Mouse (Mus musculus) neural tube, embryonic 14.5 days (tissue): ENCODE measurements at regions not wholly inside any gene's neighbourhood (a gene's known extent, or its start where the extent isn't known, plus 50 kb on each side); places are given as distances from the start of the nearest gene placed in this dataset.

Experiments
- ATAC-seq: fragments of 200-750 bp; cut with Nextera tagmentation; 2 replicates; pipeline ENCODE4 v1.8.0; 2017; ENCODE audit warnings: low read depth, mild to moderate bottlenecking, moderate TSS enrichment, moderate library complexity
- H3K27ac ChIP-seq: fragments of 300-500 bp; sonication (generic); 2 replicates; pipeline ENCODE4 v1.5.1; 2014; ENCODE audit warnings: low read depth, mild to moderate bottlenecking, control low read depth, low read length, moderate library complexity, mixed read lengths
- H3K27me3 ChIP-seq: fragments of 300-500 bp; sonication (generic); 2 replicates; pipeline ENCODE4 v1.6.1; 2014; ENCODE audit warnings: low read length; ENCODE audit not compliant: control insufficient read depth, insufficient read depth
- H3K36me3 ChIP-seq: fragments of 300-500 bp; sonication (generic); 2 replicates; pipeline ENCODE4 v1.6.1; 2014; ENCODE audit warnings: low read length, mixed read lengths; ENCODE audit not compliant: control insufficient read depth, insufficient read depth
- H3K4me1 ChIP-seq: fragments of 300-500 bp; sonication (generic); 2 replicates; pipeline ENCODE4 v1.6.1; 2014; ENCODE audit warnings: low read length; ENCODE audit not compliant: control insufficient read depth, insufficient read depth
- H3K4me2 ChIP-seq: fragments of 300-500 bp; sonication (generic); 2 replicates; pipeline ENCODE4 v1.6.1; 2014; ENCODE audit warnings: mild to moderate bottlenecking, low read depth, low read length, control low read depth
- H3K4me3 ChIP-seq: fragments of 300-500 bp; sonication (generic); 2 replicates; pipeline ENCODE4 v1.5.1; 2014; ENCODE audit warnings: low read depth, low read length, control low read depth, mixed read lengths
- H3K9ac ChIP-seq: fragments of 300-500 bp; sonication (generic); replicated peaks from 2 replicates; pipeline ENCODE4 v1.6.1; 2014; ENCODE audit warnings: low read depth, mild to moderate bottlenecking, control low read depth, low read length, mixed read lengths
- H3K9me3 ChIP-seq: fragments of 300-500 bp; sonication (generic); 2 replicates; pipeline ENCODE4 v1.6.1; 2016; ENCODE audit warnings: low read length; ENCODE audit not compliant: control insufficient read depth
- WGBS: fragments of 180-500 bp; shearing (Covaris S2); extraction: QIAGEN DNeasy Blood & Tissue Kit; methylation state at CpG from one replicate; pipeline ENCODE4 v1.1.7; 2014; 5-methylcytosine and 5-hydroxymethylcytosine counted together

DNA sequence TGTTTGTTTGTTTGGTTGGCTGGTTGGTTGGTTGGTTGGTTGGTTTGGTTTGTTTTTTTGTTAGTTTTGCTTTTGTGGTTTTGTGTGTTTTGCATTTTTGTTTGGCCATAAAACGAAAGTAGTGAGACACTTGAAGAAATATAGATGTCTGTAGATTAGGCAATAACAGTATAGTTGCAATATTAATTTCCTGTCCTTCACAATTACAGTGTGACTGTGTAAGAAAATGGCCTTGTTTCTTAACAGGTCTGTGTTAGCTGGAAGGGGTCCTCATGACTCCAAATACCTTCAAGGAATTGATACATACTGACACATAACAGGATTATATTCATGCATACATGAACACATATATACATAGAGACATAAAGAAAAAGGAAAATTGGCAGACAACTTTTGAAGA is 334.2 kb downstream of the Bcor start:
- H3K36me3 ChIP-seq, result no peaks in the 10 kb centered on the region
- no peaks in the 10 kb centered on the region for H3K9me3 ChIP-seq
- H3K4me1 ChIP-seq, result no peaks in the 10 kb centered on the region
- H3K9ac ChIP-seq, result no peak overlapping the region
- no peak overlapping the region for H3K4me3 ChIP-seq
- no peak for ATAC-seq
- H3K27me3 ChIP-seq, result no peaks in the 10 kb centered on the region
- 74% methylated on average over 1 of the region's 1 CpGs for WGBS
- H3K27ac ChIP-seq, result no peak overlapping the region
- H3K4me2 ChIP-seq, result no peak overlapping the region

DNA sequence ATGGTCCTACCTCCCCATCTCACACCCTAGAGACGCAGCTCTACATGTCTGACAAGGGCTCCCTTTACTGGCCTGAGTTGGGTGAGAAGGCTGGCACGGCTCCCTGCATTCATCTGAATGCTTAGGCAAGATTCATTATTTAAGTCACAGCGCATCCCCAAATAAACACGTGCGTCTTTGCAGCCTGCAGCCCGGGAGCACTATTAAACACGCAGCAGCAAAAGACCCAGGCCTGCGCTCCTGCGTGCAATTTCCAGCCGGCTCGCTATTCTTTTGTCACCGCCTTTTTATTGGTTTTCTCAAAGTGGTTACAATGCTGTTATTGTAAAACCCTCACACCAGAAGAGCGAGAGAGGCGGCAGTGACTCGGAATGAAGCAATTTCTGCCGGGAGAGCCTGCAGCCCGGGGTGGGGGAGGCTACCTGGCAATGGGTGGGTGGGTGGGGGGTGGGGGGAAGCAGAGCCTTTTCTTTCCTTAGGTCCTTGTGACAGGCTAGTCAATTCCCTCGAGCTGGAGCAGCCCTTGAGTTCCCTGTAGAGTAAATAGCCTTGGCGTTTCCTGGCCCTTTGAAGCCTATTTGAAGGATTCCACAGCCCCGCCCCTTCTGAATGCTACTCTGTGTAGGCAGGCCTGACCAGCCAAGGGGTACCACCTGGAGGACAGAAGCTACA is 333.3 kb downstream of the Bcor start:
- H3K27ac ChIP-seq, result peak overlapping the region; percentile 48
- ATAC-seq, result peak; percentile 77; the same call in 1 of the 2 replicates

DNA sequence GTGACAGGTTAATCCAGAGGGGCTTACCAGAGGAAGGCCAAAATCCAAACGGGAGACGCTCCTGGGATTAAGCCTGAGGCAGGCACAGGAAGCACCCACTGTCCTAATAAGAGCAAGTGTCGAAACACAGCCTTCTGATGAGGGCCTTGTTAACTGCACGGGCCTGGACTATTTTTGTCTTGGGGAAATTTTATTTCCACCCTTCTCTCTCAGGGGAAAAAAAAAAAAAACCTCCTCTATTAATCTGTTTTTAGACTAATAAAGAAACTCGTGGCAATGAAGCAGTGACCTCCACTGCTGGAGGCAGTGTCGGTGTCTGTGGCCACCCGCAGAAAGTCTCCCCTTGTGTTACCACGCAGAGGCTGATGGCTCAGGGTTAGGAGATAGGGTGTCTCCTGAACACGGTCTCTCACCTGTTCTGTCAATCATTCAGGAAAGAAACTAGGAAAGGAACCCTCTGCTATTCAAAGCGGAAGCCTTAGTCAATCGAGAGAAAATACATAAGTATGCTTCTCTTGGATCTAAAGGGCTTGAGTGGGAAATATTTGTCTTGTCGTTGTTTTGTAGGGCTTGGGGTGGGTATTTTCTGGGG is 330.6 kb downstream of the Bcor start:
- H3K9me3 ChIP-seq, result no peaks in the 10 kb centered on the region
- H3K27me3 ChIP-seq, result no peaks in the 10 kb centered on the region
- H3K4me3 ChIP-seq, result no peak overlapping the region
- H3K9ac ChIP-seq, result no peak overlapping the region
- WGBS, result 71% methylated on average over 12 of the region's 12 CpGs
- ATAC-seq, result no peak
- no peaks in the 10 kb centered on the region for H3K4me1 ChIP-seq
- no peak overlapping the region for H3K4me2 ChIP-seq
- H3K27ac ChIP-seq, result no peak overlapping the region
- no peaks in the 10 kb centered on the region for H3K36me3 ChIP-seq

More for the DNA sequence above, 333.3 kb downstream of the Bcor start:
- WGBS, result 15% methylated on average over 20 of the region's 20 CpGs
- H3K9me3 ChIP-seq, result no peaks in the 10 kb centered on the region
- H3K9ac ChIP-seq, result no peak overlapping the region
- H3K4me1 ChIP-seq, result no peaks in the 10 kb centered on the region
- no peaks in the 10 kb centered on the region for H3K36me3 ChIP-seq
- no peaks in the 10 kb centered on the region for H3K27me3 ChIP-seq
- peak overlapping the region; percentile 23; the same call in 1 of the 2 replicates for H3K4me2 ChIP-seq
- no peak overlapping the region for H3K4me3 ChIP-seq

- 66% methylated on average over 5 of the region's 5 CpGs for WGBS
These were observed 322.6 kb downstream of the Bcor start for GRCm38 (mm10) chrX:11837566-11837965.

GRCm38 (mm10) chrX:11839665-11840245 is 320.4 kb downstream of the Bcor start:
- no peaks in the 10 kb centered on the region for H3K9me3 ChIP-seq
- H3K36me3 ChIP-seq, result no peaks in the 10 kb centered on the region
- no peak overlapping the region for H3K9ac ChIP-seq
- WGBS, result 68% methylated on average over 12 of the region's 12 CpGs
- no peak overlapping the region for H3K27ac ChIP-seq
- no peak for ATAC-seq
- no peaks in the 10 kb centered on the region for H3K4me1 ChIP-seq
- no peaks in the 10 kb centered on the region for H3K27me3 ChIP-seq
- no peak overlapping the region for H3K4me2 ChIP-seq
- no peak overlapping the region for H3K4me3 ChIP-seq

More at GRCm38 (mm10) chrX:11837566-11837965, 322.6 kb downstream of the Bcor start:
- H3K4me1 ChIP-seq, result no peaks in the 10 kb centered on the region
- no peak overlapping the region for H3K4me3 ChIP-seq
- H3K4me2 ChIP-seq, result no peak overlapping the region
- H3K27ac ChIP-seq, result no peak overlapping the region
- H3K9me3 ChIP-seq, result no peaks in the 10 kb centered on the region
- H3K9ac ChIP-seq, result no peak overlapping the region
- no peaks in the 10 kb centered on the region for H3K36me3 ChIP-seq
- ATAC-seq, result no peak
- H3K27me3 ChIP-seq, result no peaks in the 10 kb centered on the region

GRCm38 (mm10) chrX:11840319-11841035 is 319.7 kb downstream of the Bcor start:
- ATAC-seq, result no peak
- Histone ChIP-seq H3K4me2 (no peak overlapping the region), H3K27me3 (no peaks in the 10 kb centered on the region), H3K4me3 (no peak overlapping the region), H3K9ac (no peak overlapping the region), H3K4me1 (no peaks in the 10 kb centered on the region), H3K36me3 (no peaks in the 10 kb centered on the region), H3K9me3 (no peaks in the 10 kb centered on the region), H3K27ac (no peak overlapping the region)
- 57% methylated on average over 11 of the region's 11 CpGs for WGBS

GRCm38 (mm10) chrX:11845566-11845965 is 314.6 kb downstream of the Bcor start:
- 74% methylated on average over 2 of the region's 2 CpGs for WGBS

GRCm38 (mm10) chrX:11855910-11856309 is 304.2 kb downstream of the Bcor start:
- no peak for ATAC-seq
- Histone ChIP-seq H3K27me3 (no peaks in the 10 kb centered on the region), H3K36me3 (no peaks in the 10 kb centered on the region), H3K27ac (no peak overlapping the region), H3K4me3 (no peak overlapping the region), H3K9ac (no peak overlapping the region), H3K9me3 (no peaks in the 10 kb centered on the region), H3K4me2 (no peak overlapping the region), H3K4me1 (0 out of 2 replicates have a peak, but pooled peaks cover 4% of the 10 kb centered on the region)
- WGBS, result 70% methylated on average over 4 of the region's 4 CpGs

More at GRCm38 (mm10) chrX:11845566-11845965, 314.6 kb downstream of the Bcor start:
- no peak overlapping the region for H3K27ac ChIP-seq
- H3K27me3 ChIP-seq, result no peaks in the 10 kb centered on the region
- H3K4me2 ChIP-seq, result no peak overlapping the region
- ATAC-seq, result no peak
- no peak overlapping the region for H3K9ac ChIP-seq
- H3K9me3 ChIP-seq, result no peaks in the 10 kb centered on the region
- no peak overlapping the region for H3K4me3 ChIP-seq
- H3K4me1 ChIP-seq, result no peaks in the 10 kb centered on the region
- H3K36me3 ChIP-seq, result no peaks in the 10 kb centered on the region

GRCm38 (mm10) chrX:11859396-11859795 is 300.8 kb downstream of the Bcor start:
- 0 out of 2 replicates have a peak, but pooled peaks cover 4% of the 10 kb centered on the region for H3K4me1 ChIP-seq
- no peak overlapping the region for H3K9ac ChIP-seq
- no peaks in the 10 kb centered on the region for H3K9me3 ChIP-seq
- no peak overlapping the region for H3K27ac ChIP-seq
- H3K27me3 ChIP-seq, result no peaks in the 10 kb centered on the region
- H3K36me3 ChIP-seq, result no peaks in the 10 kb centered on the region
- no peak for ATAC-seq
- WGBS, result 56% methylated on average over 9 of the region's 9 CpGs
- no peak overlapping the region for H3K4me2 ChIP-seq
- H3K4me3 ChIP-seq, result no peak overlapping the region
